Mouse (Mus musculus): ENCODE results near the gene Pdcd1. TPM values are rescaled to one million over a fixed set of nuclear protein-coding genes. Genes with fewer than 3 reads are reported as not detected.

The Pdcd1 gene
- polyA plus RNA-seq, 1 experiment from 2014 or later: 0.57 TPM

DNA sequence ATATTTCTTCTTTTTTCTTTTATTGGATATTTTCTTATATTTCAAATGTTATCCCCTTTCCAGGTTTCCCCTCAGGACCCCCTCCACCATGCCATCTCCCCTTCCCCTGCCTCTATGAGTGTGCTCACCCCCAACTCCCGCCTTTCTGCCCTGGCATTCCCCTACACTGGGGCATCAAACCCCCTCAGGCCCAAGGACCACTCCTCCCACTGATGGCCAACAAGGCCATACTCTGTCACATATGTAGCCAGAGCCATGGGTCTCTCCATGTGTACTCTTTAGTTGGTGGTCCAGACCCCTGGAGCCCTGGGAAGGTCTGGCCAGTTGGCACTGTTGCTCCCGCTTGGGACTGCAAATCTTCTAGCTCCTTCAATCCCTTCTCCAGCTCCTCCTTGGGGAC lies 5.0 kb upstream of the Pdcd1 start:
- no peak overlapping the region for H3K4me3 ChIP-seq (replicated peaks)
- H3K4me2 ChIP-seq (replicated peaks): no peak overlapping the region
- no peak overlapping the region for H3K9ac ChIP-seq
- WGBS: 100% methylated on average over 2 of the region's 2 CpGs
- no peaks in the 10 kb centered on the region for H3K9me3 ChIP-seq
- H3K27me3 ChIP-seq (replicated peaks): no peaks in the 10 kb centered on the region
- ATAC-seq: no peak
- no peak overlapping the region for H3K27ac ChIP-seq
- H3K36me3 ChIP-seq: no peaks in the 10 kb centered on the region
- no peaks in the 10 kb centered on the region for H3K4me1 ChIP-seq (replicated peaks)

DNA sequence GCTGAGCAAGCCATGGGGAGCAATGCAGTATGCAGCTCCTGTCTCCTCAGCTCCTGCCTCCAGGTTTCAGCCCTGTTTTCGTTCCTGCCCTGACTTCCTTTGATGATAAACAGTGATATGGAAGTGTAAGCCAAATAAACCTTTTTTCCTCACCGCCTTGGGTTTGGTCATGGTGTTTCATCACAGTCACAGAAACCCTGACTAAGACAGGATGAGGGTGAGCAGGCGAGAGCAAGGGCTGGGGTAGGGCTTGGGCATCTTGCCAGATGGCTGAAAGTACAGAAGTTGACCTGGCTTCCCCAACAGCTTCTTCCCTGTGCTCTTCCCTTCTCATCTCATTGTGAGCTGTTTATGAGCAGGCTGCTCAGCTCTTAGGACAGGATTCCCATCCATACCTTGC lies 3.6 kb upstream of the Pdcd1 start:
- H3K4me2 ChIP-seq (replicated peaks): no peak overlapping the region
- no peak overlapping the region for H3K4me3 ChIP-seq (replicated peaks)
- H3K36me3 ChIP-seq: no peaks in the 10 kb centered on the region
- WGBS: 33% methylated on average over 3 of the region's 3 CpGs
- H3K27ac ChIP-seq: no peak overlapping the region
- no peaks in the 10 kb centered on the region for H3K27me3 ChIP-seq (replicated peaks)
- H3K4me1 ChIP-seq (replicated peaks): no peaks in the 10 kb centered on the region
- ATAC-seq: no peak
- H3K9ac ChIP-seq: no peak overlapping the region
- no peaks in the 10 kb centered on the region for H3K9me3 ChIP-seq

DNA sequence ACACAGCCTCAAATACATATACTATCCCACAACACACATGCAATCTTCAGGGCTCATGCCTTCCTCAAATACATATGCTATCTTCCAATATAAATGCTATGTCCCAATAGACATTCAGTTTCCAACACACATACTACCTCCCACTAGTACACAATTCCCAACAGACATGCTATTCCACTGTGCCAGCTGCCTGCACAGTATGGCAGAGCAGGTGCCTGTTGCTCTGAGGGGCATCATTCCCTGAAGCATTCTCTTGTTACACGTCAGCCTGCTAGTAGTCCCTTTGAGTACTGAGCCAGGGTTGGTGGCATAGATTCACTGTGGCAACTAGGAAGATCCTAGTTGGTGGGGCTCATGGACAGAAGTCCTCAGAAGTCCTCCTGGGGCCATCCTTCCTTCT lies 2.1 kb upstream of the Pdcd1 start:
- no peaks in the 10 kb centered on the region for H3K4me1 ChIP-seq (replicated peaks)
- no peak for ATAC-seq
- H3K9ac ChIP-seq: no peak overlapping the region
- no peak overlapping the region for H3K4me2 ChIP-seq (replicated peaks)
- no peaks in the 10 kb centered on the region for H3K27me3 ChIP-seq (replicated peaks)
- no peaks in the 10 kb centered on the region for H3K9me3 ChIP-seq
- H3K4me3 ChIP-seq (replicated peaks): no peak overlapping the region
- no peak overlapping the region for H3K27ac ChIP-seq
- WGBS: 81% methylated on average over 1 of the region's 1 CpGs
- no peaks in the 10 kb centered on the region for H3K36me3 ChIP-seq

DNA sequence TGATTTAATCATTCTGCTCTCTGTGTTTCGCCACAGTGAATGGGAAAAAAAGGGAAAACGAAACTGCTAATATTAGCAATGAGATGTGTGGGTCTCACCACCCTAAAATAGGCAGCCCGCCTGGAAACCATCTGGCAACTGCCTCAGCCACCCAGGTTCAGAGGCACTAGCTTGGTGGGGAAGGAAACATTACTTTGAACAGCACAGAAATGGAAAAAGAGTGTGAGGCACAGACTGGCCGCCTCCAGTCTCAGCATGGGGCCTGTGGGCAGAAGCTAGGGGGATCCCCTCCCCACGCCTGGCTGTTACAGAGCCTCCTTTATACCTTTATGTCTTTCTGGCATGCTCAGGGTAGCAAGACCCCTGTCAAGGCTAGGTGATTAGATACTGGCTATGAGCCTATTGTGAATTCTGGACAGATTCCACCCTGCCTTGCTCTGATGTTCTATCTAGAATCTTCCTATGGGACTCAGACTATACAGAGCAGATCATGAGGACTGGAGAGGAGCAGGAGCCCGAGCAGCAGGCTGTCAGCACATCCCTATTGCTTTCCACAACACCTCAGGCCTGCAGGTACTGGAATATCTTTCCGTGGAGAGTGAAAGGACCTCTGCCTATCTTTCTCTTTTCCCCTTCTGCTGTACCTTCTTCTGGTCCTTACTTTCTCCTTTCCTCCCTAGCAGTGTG lies 1.3 kb upstream of the Pdcd1 start:
- H3K4me3 ChIP-seq (replicated peaks): no peak overlapping the region
- ATAC-seq: no peak
- H3K27ac ChIP-seq: no peak overlapping the region
- H3K4me2 ChIP-seq (replicated peaks): no peak overlapping the region
- 78% methylated on average over 7 of the region's 7 CpGs for WGBS
- no peaks in the 10 kb centered on the region for H3K36me3 ChIP-seq
- no peaks in the 10 kb centered on the region for H3K27me3 ChIP-seq (replicated peaks)
- H3K9ac ChIP-seq: no peak overlapping the region
- no peaks in the 10 kb centered on the region for H3K9me3 ChIP-seq
- H3K4me1 ChIP-seq (replicated peaks): no peaks in the 10 kb centered on the region

DNA sequence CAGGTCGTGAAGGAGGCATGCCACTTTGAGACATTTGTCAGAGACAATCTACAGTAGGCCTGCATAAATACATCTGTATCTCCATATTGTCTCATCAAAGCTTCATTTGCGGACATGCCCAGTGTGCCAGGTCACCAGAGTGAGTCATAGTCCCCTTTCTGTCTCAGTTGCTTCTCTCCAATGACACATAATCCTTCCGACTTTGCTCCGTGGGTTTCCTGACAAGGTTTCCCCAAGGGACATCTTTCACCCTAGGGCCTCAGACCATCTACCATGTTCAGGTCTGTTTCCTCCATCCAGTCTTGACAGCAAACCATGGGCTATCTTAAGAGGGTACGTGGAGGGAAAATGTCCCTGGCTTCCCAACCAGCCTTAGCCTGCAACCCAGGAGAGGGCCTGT lies 1.2 kb downstream of the Pdcd1 start:
- no peak overlapping the region for H3K4me3 ChIP-seq (replicated peaks)
- WGBS: 86% methylated on average over 5 of the region's 5 CpGs
- H3K4me2 ChIP-seq (replicated peaks): no peak overlapping the region
- no peaks in the 10 kb centered on the region for H3K36me3 ChIP-seq
- no peak for ATAC-seq
- no peak overlapping the region for H3K9ac ChIP-seq
- no peaks in the 10 kb centered on the region for H3K27me3 ChIP-seq (replicated peaks)
- no peak overlapping the region for H3K27ac ChIP-seq
- no peaks in the 10 kb centered on the region for H3K9me3 ChIP-seq
- H3K4me1 ChIP-seq (replicated peaks): no peaks in the 10 kb centered on the region

DNA sequence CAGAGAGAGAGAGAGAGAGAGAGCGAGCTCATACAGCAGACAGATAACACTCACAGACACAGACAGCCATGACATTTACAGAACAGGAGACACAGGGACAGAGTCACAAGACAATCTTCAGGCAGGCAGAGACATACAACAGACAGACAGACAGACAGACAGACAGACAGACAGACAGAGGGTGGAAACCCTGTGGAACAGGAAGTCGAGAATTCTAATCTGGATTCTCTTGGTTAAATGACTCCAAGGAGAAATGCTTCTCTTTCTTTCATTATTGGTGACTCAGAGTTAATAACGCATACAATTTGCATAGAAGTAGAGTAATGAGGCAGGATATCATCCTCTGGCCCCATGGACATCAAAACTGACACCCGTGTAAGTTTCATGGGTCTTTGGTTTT lies 5.8 kb downstream of the Pdcd1 start:
- no peak for ATAC-seq
- 76% methylated on average over 4 of the region's 4 CpGs for WGBS
- Histone ChIP-seq H3K4me3 (replicated peaks) (no peak overlapping the region), H3K27me3 (replicated peaks) (no peaks in the 10 kb centered on the region), H3K4me1 (replicated peaks) (no peaks in the 10 kb centered on the region), H3K36me3 (no peaks in the 10 kb centered on the region), H3K9me3 (no peaks in the 10 kb centered on the region), H3K9ac (no peak overlapping the region), H3K27ac (no peak overlapping the region), H3K4me2 (replicated peaks) (no peak overlapping the region)

DNA sequence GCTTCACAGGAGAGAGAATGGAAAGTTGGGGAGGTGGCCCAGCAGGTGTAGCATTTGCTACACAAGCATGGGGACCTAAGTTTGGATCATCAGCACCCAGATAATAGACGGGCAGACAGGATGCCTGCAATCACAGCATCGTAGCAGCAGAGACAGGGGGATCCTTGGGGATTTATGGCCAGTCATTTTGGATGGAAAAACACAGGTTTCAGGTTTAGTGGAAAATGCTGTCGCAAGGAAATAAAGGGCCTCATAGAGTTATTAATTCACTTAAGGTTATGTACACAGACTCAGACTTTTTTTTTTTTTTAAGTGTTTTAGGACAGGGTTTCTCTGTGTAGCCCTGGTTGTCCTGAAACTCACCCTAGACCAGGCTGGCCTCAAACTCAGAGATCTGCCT lies 6.8 kb downstream of the Pdcd1 start:
- no peak overlapping the region for H3K4me2 ChIP-seq (replicated peaks)
- 54% methylated on average over 3 of the region's 3 CpGs for WGBS
- H3K9me3 ChIP-seq: no peaks in the 10 kb centered on the region
- H3K27ac ChIP-seq: no peak overlapping the region
- H3K9ac ChIP-seq: no peak overlapping the region
- H3K36me3 ChIP-seq: no peaks in the 10 kb centered on the region
- no peaks in the 10 kb centered on the region for H3K4me1 ChIP-seq (replicated peaks)
- no peak overlapping the region for H3K4me3 ChIP-seq (replicated peaks)
- H3K27me3 ChIP-seq (replicated peaks): no peaks in the 10 kb centered on the region
- no peak for ATAC-seq

DNA sequence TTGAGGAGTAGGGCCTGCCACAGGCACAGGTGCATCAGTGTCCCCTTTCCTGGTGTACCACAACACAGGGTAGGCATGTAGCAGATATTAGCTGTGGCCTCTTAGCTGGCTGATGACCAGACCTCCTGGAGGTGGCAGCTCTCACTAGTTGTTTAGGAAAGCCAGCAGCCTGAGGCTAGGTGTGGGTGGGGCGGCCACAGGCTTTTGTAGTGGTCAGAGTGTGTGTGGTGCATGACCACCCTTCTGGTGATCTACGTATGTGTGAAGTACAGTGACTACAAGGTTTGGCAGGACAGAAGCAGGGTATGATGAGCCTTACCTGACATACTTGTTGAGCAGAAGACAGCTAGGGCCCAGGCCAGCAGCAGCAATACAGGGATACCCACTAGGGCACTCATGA lies 12.0 kb downstream of the Pdcd1 start:
- Histone ChIP-seq H3K9ac (no peak overlapping the region), H3K4me2 (replicated peaks) (no peak overlapping the region), H3K4me1 (replicated peaks) (no peaks in the 10 kb centered on the region), H3K27ac (no peak overlapping the region), H3K4me3 (replicated peaks) (no peak overlapping the region), H3K27me3 (replicated peaks) (no peaks in the 10 kb centered on the region), H3K36me3 (no peaks in the 10 kb centered on the region), H3K9me3 (no peaks in the 10 kb centered on the region)
- no peak for ATAC-seq
- WGBS: 96% methylated on average over 2 of the region's 2 CpGs

DNA sequence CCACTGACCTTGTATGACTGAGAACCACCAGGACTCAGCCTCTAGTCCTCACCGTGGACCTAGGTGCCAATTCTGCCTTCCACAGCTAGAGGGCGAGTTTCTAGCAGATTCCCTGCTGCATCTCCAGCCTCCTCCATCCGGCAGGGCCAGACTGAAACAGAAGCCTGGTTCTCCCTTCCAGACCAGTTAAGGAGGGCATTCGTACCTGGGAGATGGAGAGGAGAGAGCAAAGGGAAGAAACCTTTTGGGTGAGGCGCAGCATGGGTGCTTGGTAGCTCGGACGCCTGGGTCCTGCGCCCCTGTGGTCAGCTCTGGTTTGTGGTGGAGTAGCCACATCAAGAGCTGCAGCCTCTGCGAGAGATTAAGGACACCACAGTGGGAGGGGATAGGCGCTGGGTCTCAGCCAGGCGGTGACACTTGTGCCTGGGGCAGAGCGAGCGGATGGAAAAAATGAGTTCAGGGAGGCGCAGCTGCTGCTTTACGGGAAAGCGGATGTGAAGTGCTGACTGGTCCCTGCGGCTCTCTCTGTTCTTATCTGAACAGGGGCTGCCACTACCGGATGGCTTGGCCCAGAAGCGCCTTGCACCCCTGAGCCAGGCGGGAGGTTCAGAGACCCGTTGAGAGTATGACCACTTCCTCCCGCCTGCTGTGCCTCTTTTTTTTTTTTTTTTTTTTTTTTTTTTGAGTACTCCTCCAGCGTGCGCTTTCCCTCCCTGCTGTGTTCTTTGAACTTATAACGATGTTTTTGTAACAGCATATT lies 17.2 kb downstream of the Pdcd1 start:
- ATAC-seq: peak; percentile 90
- Histone ChIP-seq H3K4me1 (replicated peaks) (peaks cover 4% of the 10 kb centered on the region; the same call in 1 of the 2 replicates), H3K27me3 (replicated peaks) (no peaks in the 10 kb centered on the region), H3K9ac (peak overlapping the region; percentile 40), H3K4me3 (replicated peaks) (peak overlapping the region; percentile 43), H3K9me3 (no peaks in the 10 kb centered on the region), H3K36me3 (no peaks in the 10 kb centered on the region), H3K4me2 (replicated peaks) (peak overlapping the region; percentile 93), H3K27ac (peak overlapping the region; percentile 76)
- 2% methylated on average over 25 of the region's 25 CpGs for WGBS

DNA sequence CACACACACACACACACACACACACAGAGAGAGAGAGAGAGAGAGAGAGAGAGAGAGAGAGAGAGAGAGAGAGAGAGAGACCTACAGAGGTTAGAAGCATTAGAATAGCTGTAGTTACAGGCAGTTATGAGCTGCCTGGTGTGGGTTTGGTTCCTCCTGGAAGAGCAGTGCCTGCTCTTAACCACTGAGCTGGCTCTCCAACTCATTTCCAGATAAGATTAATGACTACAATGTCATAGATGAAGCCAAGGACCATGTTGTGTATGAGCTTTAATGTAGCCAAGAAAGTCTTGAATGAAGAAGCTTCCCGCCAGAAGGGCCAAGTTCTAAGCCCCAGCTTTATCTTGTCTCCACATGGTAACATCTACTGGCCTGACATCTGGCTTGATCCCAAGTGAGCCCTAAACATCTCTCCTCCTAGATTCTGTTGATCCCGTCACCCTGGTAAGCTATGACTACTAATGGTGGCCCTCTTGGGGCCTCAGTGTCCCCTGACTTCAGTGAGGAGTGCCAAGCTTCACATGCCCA lies 19.2 kb downstream of the Pdcd1 start:
- H3K4me2 ChIP-seq (replicated peaks): no peak overlapping the region

DNA sequence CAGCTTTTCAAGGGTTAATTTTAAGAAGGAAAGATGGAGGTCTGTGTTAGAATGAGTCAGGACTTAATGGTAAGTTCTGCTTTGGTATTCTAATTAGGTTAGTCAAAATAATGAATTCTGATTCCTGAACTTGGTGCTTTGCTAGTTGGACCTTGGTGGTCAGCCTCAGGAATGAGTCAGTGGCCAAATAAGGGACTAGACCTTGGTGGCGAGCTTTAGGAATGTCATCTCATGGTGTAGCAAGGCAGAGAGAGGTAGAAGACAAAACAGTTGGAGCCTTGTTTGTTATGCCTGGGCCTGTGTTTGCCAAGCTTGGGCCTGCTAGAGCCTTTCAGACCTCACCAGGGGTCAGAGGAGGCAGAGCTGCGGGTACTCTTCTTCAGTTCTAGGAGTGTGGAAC lies 23.6 kb downstream of the Pdcd1 start:
- ATAC-seq: no peak
- H3K9ac ChIP-seq: no peak overlapping the region
- WGBS: 87% methylated on average over 2 of the region's 2 CpGs
- H3K9me3 ChIP-seq: no peaks in the 10 kb centered on the region
- H3K27me3 ChIP-seq (replicated peaks): no peaks in the 10 kb centered on the region
- H3K4me1 ChIP-seq (replicated peaks): no peaks in the 10 kb centered on the region
- no peak overlapping the region for H3K4me2 ChIP-seq (replicated peaks)
- H3K27ac ChIP-seq: no peak overlapping the region
- H3K4me3 ChIP-seq (replicated peaks): no peak overlapping the region
- H3K36me3 ChIP-seq: no peaks in the 10 kb centered on the region

More for the DNA sequence above, 19.2 kb downstream of the Pdcd1 start:
- Histone ChIP-seq H3K27me3 (replicated peaks) (no peaks in the 10 kb centered on the region), H3K36me3 (no peaks in the 10 kb centered on the region), H3K4me3 (replicated peaks) (no peak overlapping the region), H3K9ac (no peak overlapping the region), H3K27ac (no peak overlapping the region), H3K9me3 (no peaks in the 10 kb centered on the region), H3K4me1 (replicated peaks) (peaks cover 4% of the 10 kb centered on the region; the same call in 1 of the 2 replicates)
- ATAC-seq: no peak
- 84% methylated on average over 2 of the region's 2 CpGs for WGBS

- Histone ChIP-seq H3K36me3 (no peaks in the 10 kb centered on the region), H3K4me3 (replicated peaks) (no peak overlapping the region), H3K4me1 (replicated peaks) (no peaks in the 10 kb centered on the region), H3K9me3 (no peaks in the 10 kb centered on the region), H3K9ac (no peak overlapping the region), H3K4me2 (replicated peaks) (no peak overlapping the region), H3K27ac (no peak overlapping the region), H3K27me3 (replicated peaks) (no peaks in the 10 kb centered on the region)
- 63% methylated on average over 12 of the region's 12 CpGs for WGBS
- no peak for ATAC-seq
These were observed 24.7 kb downstream of the Pdcd1 start for GRCm38 (mm10) chr1:94027506-94028108.

Data from intestine, embryonic 15.5 days (tissue).